Comparison of ENCODE assay signal across 16 mouse cellular contexts in the genomic region with DNA sequence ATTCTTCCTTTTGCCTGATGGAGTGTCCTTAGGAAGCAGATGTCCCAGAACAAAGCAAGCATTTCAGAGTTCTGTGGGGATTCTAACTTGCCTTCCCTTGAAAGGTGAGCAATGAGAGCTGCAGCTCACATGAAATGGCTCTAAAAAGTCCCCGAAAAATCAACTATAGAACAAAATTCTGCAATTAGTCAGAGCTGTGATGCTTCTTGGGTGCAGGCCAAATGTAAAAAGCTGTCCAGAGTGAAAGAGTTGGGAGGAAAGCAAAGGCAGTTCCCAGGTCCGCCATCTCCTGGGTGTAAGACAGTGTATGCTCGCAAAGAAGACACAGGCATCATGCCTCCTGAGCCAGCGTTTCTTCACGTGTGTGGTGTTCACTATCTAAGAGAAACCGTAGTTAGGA. TPM values are rescaled to one million over a fixed set of nuclear protein-coding genes. Genes with fewer than 3 reads are reported as not detected.
"Had no signal": no experiment of that assay in that cellular context is flagged by ENCODE, and none has a peak within 500 bp of the region (broad histone marks: within the 10 kb centered on the region; RNA-seq: fewer than 3 reads in every experiment).

No protein-coding gene starts in this region.

- DNase-seq: kidney, adult 2 months; kidney, postnatal 25 days; layer of hippocampus, adult 9-11 months; liver, postnatal 0 days; lung, postnatal 14 days; lung, postnatal 4 days; retina, postnatal 1 day; spleen, adult 18-20 months; thymus, adult 18-20 months; thymus, postnatal 36 days had no signal

- ATAC-seq: inflammation-experienced regulatory T-cells, adult 6 months; intestine, embryonic 16.5 days; liver, postnatal 0 days; midbrain, embryonic 15.5 days had no signal

RNA-seq across cellular contexts. Expression of gene Vstm4, which starts 52.6 kb away (rescaled TPM):
- total RNA-seq: megakaryocyte, adult 5-6 weeks; monocyte, adult 5-6 weeks; neutrophil, adult 5-6 weeks had no signal
